Mouse (Mus musculus) testis, adult 2 months (tissue): ENCODE data around the gene Srxn1.

ENCODE experiments used
- CTCF ChIP-seq: fragments of 200-500 bp; IDR thresholded peaks from 2 replicates; pipeline ENCODE4 v1.5.1; 2012; ENCODE audit warnings: low read depth, mild to moderate bottlenecking, inconsistent platforms, low read length, moderate library complexity; ENCODE audit not compliant: control insufficient read depth, insufficient read depth, insufficient replicate concordance
- POLR2A ChIP-seq: fragments of 200-500 bp; IDR thresholded peaks from 2 replicates; pipeline ENCODE4 v1.6.1; 2012; ENCODE audit warnings: low read depth, mild to moderate bottlenecking, inconsistent platforms, low read length, moderate library complexity; ENCODE audit not compliant: control insufficient read depth

- TF ChIP-seq POLR2A (no peak), CTCF (no peak)
These were observed 35.6 kb downstream of the Srxn1 start for GRCm38 (mm10) chr2:152140941-152141340.
